Mouse (Mus musculus): ENCODE measurements around the gene Cplx2. TPM values are rescaled to one million over a fixed set of nuclear protein-coding genes. Genes with fewer than 3 reads are reported as not detected.

Gene Cplx2
- polyA plus RNA-seq, 1 experiment, result 9.0 TPM

- Histone ChIP-seq H3K79me2 (ENCODE audit: control insufficient read depth, insufficient read depth) (no peaks in the 10 kb centered on the region), H3K27me3 (ENCODE audit: control insufficient read depth, insufficient read depth, insufficient read length) (peaks cover 29% of the 10 kb centered on the region), H3K4me3 (ENCODE audit: insufficient read depth, poor library complexity, severe bottlenecking) (no peak overlapping the region), H3K36me3 (ENCODE audit: control insufficient read depth, insufficient read depth) (no peaks in the 10 kb centered on the region), H3ac (ENCODE audit: control insufficient read depth, insufficient read length, low read depth) (no peak overlapping the region), H3K79me3 (ENCODE audit: low read depth) (no peaks in the 10 kb centered on the region)
- TF ChIP-seq CTCF (IDR thresholded peaks at IDR 0.05; ENCODE audit: control insufficient read depth, insufficient read depth, insufficient read length) (no peak), MAX (IDR thresholded peaks at IDR 0.05) (no peak), MYOD1 (IDR thresholded peaks at IDR 0.05; ENCODE audit: control insufficient read depth, insufficient read length, low read depth) (no peak), CEBPB (IDR thresholded peaks at IDR 0.05; ENCODE audit: low read depth) (no peak), USF1 (IDR thresholded peaks at IDR 0.05; ENCODE audit: low read depth) (no peak), FOSL1 (IDR thresholded peaks at IDR 0.05; ENCODE audit: insufficient read depth, low read length, poor library complexity, severe bottlenecking) (no peak), MYOG (IDR thresholded peaks at IDR 0.05; ENCODE audit: control insufficient read depth, extremely low read depth, insufficient read length) (no peak)
Measured at GRCm38 (mm10) chr13:54431161-54431560, 60.0 kb downstream of the Cplx2 start.

Other genes starting within 250 kb of the Cplx2 start
- not detected for gene Hrh2, start 179.2 kb upstream of the Cplx2 start, polyA plus RNA-seq (2012; fragmentation: generic; extraction: Trizol)
- 70.8 TPM for gene Thoc3, start 97.5 kb downstream of the Cplx2 start, polyA plus RNA-seq (2012; fragmentation: generic; extraction: Trizol)
- gene Simc1, start 132.4 kb downstream of the Cplx2 start, polyA plus RNA-seq (2012; fragmentation: generic; extraction: Trizol), result 6.6 TPM
- 62.8 TPM for gene 4833439L19Rik, start 194.1 kb downstream of the Cplx2 start, polyA plus RNA-seq (2012; fragmentation: generic; extraction: Trizol)
- 24.8 TPM for gene Arl10, start 203.7 kb downstream of the Cplx2 start, polyA plus RNA-seq (2012; fragmentation: generic; extraction: Trizol)
- gene Nop16, start 218.7 kb downstream of the Cplx2 start, polyA plus RNA-seq (2012; fragmentation: generic; extraction: Trizol), result 87.4 TPM
- gene Higd2a, start 218.9 kb downstream of the Cplx2 start, polyA plus RNA-seq (2012; fragmentation: generic; extraction: Trizol), result 144 TPM
- gene Cltb, start 240.0 kb downstream of the Cplx2 start, polyA plus RNA-seq (2012; fragmentation: generic; extraction: Trizol), result 32.3 TPM

Measured in C2C12 (cell line).